ENCODE assay signal across 17 mouse cellular contexts in genomic region chr7:137087136-137087535, GRCm38 (mm10).
DNase-seq lines count a peak whose midpoint lies in the region; ATAC-seq lines count a peak whose summit lies in the region.
"Had no signal": no experiment of that assay in that cellular context is flagged by ENCODE, and none has a peak within 500 bp of the region (broad histone marks: within the 10 kb centered on the region; RNA-seq: fewer than 3 reads in every experiment).

No protein-coding gene starts in this region.

- 50% methylated on average over 6 of the region's 6 CpGs for WGBS in kidney, embryonic 14.5 days
- 64% methylated on average over 6 of the region's 6 CpGs for WGBS in embryonic facial prominence, embryonic 14.5 days
- 74% methylated on average over 6 of the region's 6 CpGs for WGBS in hindbrain, embryonic 14.5 days

- H3K27me3 ChIP-seq in kidney, embryonic 14.5 days (ENCODE audit: control insufficient read depth, insufficient read depth, low read length): no peaks in the 10 kb centered on the region
- no peaks in the 10 kb centered on the region for H3K27me3 ChIP-seq in embryonic facial prominence, embryonic 14.5 days (replicated peaks; ENCODE audit: control insufficient read depth, insufficient read depth, low read length)
- no peaks in the 10 kb centered on the region for H3K27me3 ChIP-seq in hindbrain, embryonic 14.5 days (ENCODE audit: control insufficient read depth, insufficient read depth, low read length)
- H3K27me3 ChIP-seq: embryonic facial prominence, embryonic 15.5 days; hindbrain, embryonic 13.5 days; kidney, embryonic 15.5 days; stomach, embryonic 15.5 days had no signal

- no peak overlapping the region for H3K27ac ChIP-seq in kidney, embryonic 14.5 days (ENCODE audit: low read depth, low read length)
- H3K27ac ChIP-seq in embryonic facial prominence, embryonic 14.5 days (replicated peaks; ENCODE audit: low read depth, low read length): no peak overlapping the region
- H3K27ac ChIP-seq in hindbrain, embryonic 14.5 days: no peak overlapping the region
- H3K27ac ChIP-seq: embryonic facial prominence, embryonic 15.5 days; hindbrain, embryonic 13.5 days; kidney, embryonic 15.5 days; macrophage; midbrain, embryonic 10.5 days; stomach, embryonic 15.5 days had no signal

- intact Hi-C loops in heart, postnatal 25 days (cut with DNase I): loop anchor here (5.0 kb wide), 1 partner anchor 230 kb away; no protein-coding TSS in a partner anchor

- no peaks in the 10 kb centered on the region for H3K9me3 ChIP-seq in kidney, embryonic 14.5 days (ENCODE audit: control insufficient read depth, low read length)
- no peaks in the 10 kb centered on the region for H3K9me3 ChIP-seq in embryonic facial prominence, embryonic 14.5 days (ENCODE audit: control insufficient read depth, low read length)
- H3K9me3 ChIP-seq in hindbrain, embryonic 14.5 days (ENCODE audit: control insufficient read depth, low read length): no peaks in the 10 kb centered on the region
- H3K9me3 ChIP-seq: embryonic facial prominence, embryonic 15.5 days; hindbrain, embryonic 13.5 days; kidney, embryonic 15.5 days; midbrain, embryonic 10.5 days; stomach, embryonic 15.5 days had no signal

- DNase-seq in heart, adult 18-20 months: peak; percentile 23 to 24
- no peak for DNase-seq in heart, postnatal 25 days (ENCODE audit: low spot score)
- DNase-seq in kidney, postnatal 4 days: no peak
- DNase-seq in embryonic facial prominence, embryonic 14.5 days (ENCODE audit: low spot score): no peak
- peak; percentile 49 for DNase-seq in testis, postnatal 10 days (ENCODE audit: low spot score)
- no peak for DNase-seq in hindbrain, embryonic 14.5 days (ENCODE audit: low spot score)
- DNase-seq: cerebellum, adult 8-10 months; forebrain, postnatal 0 days; liver; right cerebral cortex, postnatal 25 days had no signal

- no peak overlapping the region for H3K4me3 ChIP-seq in kidney, embryonic 14.5 days (ENCODE audit: low read length)
- no peak overlapping the region for H3K4me3 ChIP-seq in embryonic facial prominence, embryonic 14.5 days (ENCODE audit: low read depth, low read length)
- H3K4me3 ChIP-seq in hindbrain, embryonic 14.5 days (replicated peaks; ENCODE audit: low read length): no peak overlapping the region
- H3K4me3 ChIP-seq: embryonic facial prominence, embryonic 15.5 days; hindbrain, embryonic 13.5 days; kidney, embryonic 15.5 days; midbrain, embryonic 10.5 days; stomach, embryonic 15.5 days had no signal

- no peak overlapping the region for H3K9ac ChIP-seq in kidney, embryonic 14.5 days (ENCODE audit: low read depth, low read length)
- no peak overlapping the region for H3K9ac ChIP-seq in embryonic facial prominence, embryonic 14.5 days (ENCODE audit: low read depth, low read length)
- H3K9ac ChIP-seq in hindbrain, embryonic 14.5 days: no peak overlapping the region
- H3K9ac ChIP-seq: embryonic facial prominence, embryonic 15.5 days; forebrain, postnatal 0 days; hindbrain, embryonic 13.5 days; kidney, embryonic 15.5 days; stomach, embryonic 15.5 days had no signal

- 0 out of 2 replicates have a peak, but pooled peaks have one; percentile 13 for ATAC-seq in kidney, embryonic 14.5 days (ENCODE audit: low FRiP score, low TSS enrichment)
- ATAC-seq in embryonic facial prominence, embryonic 14.5 days (ENCODE audit: low read depth): 0 out of 2 replicates have a peak, but pooled peaks have one; percentile 20
- no peak for ATAC-seq in hindbrain, embryonic 14.5 days (ENCODE audit: low FRiP score)
- ATAC-seq: forebrain, postnatal 0 days had no signal

- H3K36me3 ChIP-seq in kidney, embryonic 14.5 days (ENCODE audit: control insufficient read depth, insufficient read depth, low read length): no peaks in the 10 kb centered on the region
- no peaks in the 10 kb centered on the region for H3K36me3 ChIP-seq in embryonic facial prominence, embryonic 14.5 days (ENCODE audit: control insufficient read depth, insufficient read depth, low read length)
- no peaks in the 10 kb centered on the region for H3K36me3 ChIP-seq in hindbrain, embryonic 14.5 days (replicated peaks; ENCODE audit: control insufficient read depth, insufficient read depth)
- H3K36me3 ChIP-seq: embryonic facial prominence, embryonic 15.5 days; hindbrain, embryonic 13.5 days; kidney, embryonic 15.5 days; midbrain, embryonic 10.5 days; stomach, embryonic 15.5 days had no signal

- no peak overlapping the region for H3K4me2 ChIP-seq in kidney, embryonic 14.5 days (replicated peaks; ENCODE audit: low read depth, low read length)
- H3K4me2 ChIP-seq in embryonic facial prominence, embryonic 14.5 days (ENCODE audit: low read depth, low read length): no peak overlapping the region
- H3K4me2 ChIP-seq in hindbrain, embryonic 14.5 days (replicated peaks): no peak overlapping the region
- H3K4me2 ChIP-seq: embryonic facial prominence, embryonic 15.5 days; hindbrain, embryonic 13.5 days; kidney, embryonic 15.5 days; stomach, embryonic 15.5 days had no signal

- H3K4me1 ChIP-seq in kidney, embryonic 14.5 days (ENCODE audit: control insufficient read depth, insufficient read depth, low read length): peaks cover 18% of the 10 kb centered on the region
- peaks cover 26% of the 10 kb centered on the region for H3K4me1 ChIP-seq in embryonic facial prominence, embryonic 14.5 days (ENCODE audit: control insufficient read depth, insufficient read depth, low read length)
- peaks cover 25% of the 10 kb centered on the region for H3K4me1 ChIP-seq in hindbrain, embryonic 14.5 days (replicated peaks; ENCODE audit: control insufficient read depth, insufficient read depth, low read length)

Comparison
In these comparisons a context has a peak if more than half of its experiments do, and no peak if none do; other contexts are left out.
1. DNase-seq: peak in heart, adult 18-20 months (2 of 2) and testis, postnatal 10 days (single experiment); none in heart, postnatal 25 days (single experiment), kidney, postnatal 4 days (0 of 2), embryonic facial prominence, embryonic 14.5 days (single experiment) and hindbrain, embryonic 14.5 days (single experiment).